Mouse (Mus musculus): ENCODE measurements around the gene Duxbl1. TPM values are rescaled to one million over a fixed set of nuclear protein-coding genes. Genes with fewer than 3 reads are reported as not detected.
"Not testable (repeated sequence)": the region's sequence is repeated elsewhere in the genome, so short reads cannot be mapped to it uniquely, and the experiment has no call there.

Gene Duxbl1
- polyA plus RNA-seq, 1 experiment from 2014 or later = 2.0 TPM

DNA sequence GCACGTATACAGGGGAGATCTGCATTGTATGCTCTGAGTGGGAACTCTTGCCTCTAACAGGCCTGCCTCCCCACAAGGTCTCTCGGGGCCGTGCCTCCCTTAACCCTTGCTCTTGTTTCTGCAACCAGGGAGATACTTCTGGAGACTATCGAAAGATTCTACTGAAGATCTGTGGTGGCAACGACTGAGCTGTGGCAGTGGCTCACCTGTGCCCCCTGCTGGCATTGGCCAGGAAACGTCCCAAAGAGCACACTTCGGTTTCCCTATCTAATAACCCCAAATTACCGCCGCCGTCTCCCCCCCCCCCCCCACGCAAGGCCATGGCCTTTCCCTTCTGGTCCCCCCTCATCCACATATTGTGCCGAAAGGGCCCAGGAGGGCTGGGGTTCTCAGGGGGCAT, 47.3 kb downstream of the Duxbl1 start:
- H3K36me3 ChIP-seq (ENCODE audit: insufficient read depth); H3K27me3 ChIP-seq (ENCODE audit: insufficient read depth, low read length); H3K9ac ChIP-seq; ATAC-seq (ENCODE audit: insufficient read depth); H3K27ac ChIP-seq (ENCODE audit: low read depth); H3K4me3 ChIP-seq (ENCODE audit: low read depth, low read length); H3K9me3 ChIP-seq (ENCODE audit: low read depth, low read length); DNase-seq; H3K4me2 ChIP-seq; H3K4me1 ChIP-seq (ENCODE audit: insufficient read depth): not testable (repeated sequence)
- no CpG with 5 or more reads among the region's 12 CpGs for WGBS

DNA sequence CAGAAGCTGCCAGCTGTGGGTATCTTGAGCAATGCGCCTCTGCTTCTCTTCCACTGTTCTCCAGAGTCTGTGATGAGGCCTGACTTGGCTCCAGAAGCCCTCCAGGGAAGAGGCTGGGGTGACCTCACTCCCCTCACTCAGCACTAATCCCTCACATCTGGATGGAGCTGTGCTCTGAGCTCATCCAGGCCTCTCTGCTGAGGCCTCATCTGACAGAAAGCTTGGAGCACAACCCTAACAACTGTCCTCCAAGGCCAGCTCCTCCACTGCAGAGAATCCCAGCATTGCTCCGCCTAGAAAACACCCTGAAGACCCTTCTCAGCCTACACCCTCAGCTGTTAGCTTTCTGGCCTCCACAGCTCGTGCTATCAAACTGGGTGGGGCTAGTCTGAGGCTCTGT, 56.0 kb downstream of the Duxbl1 start:
- not testable (repeated sequence) for DNase-seq; H3K27me3 ChIP-seq (ENCODE audit: insufficient read depth, low read length); H3K4me1 ChIP-seq (ENCODE audit: insufficient read depth); H3K4me3 ChIP-seq (ENCODE audit: low read depth, low read length); H3K9me3 ChIP-seq (ENCODE audit: low read depth, low read length); H3K9ac ChIP-seq; H3K36me3 ChIP-seq (ENCODE audit: insufficient read depth); H3K27ac ChIP-seq (ENCODE audit: low read depth); H3K4me2 ChIP-seq
- no CpG with 5 or more reads among the region's 3 CpGs for WGBS
- ATAC-seq (ENCODE audit: insufficient read depth) = peak; percentile 73

DNA sequence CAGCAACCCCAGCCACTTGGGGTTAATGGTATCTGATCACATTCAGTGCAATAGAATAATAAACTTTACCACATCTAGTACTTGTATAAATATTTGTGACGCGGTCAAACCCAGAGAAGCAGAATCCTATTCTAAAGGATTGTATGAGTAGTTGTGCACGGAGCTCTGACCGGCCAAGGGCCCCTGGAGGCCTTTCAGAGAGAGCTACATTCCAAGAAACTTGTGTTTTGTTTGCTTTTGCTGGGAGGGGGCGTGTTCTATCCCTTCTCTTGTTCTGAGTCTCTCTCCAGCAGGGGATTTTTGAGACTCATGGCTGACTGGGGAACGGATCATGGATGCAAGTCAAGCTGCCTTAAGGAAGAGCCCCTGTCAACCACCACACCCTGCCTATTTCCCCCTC, 57.1 kb downstream of the Duxbl1 start:
- not testable (repeated sequence) for H3K4me1 ChIP-seq (ENCODE audit: insufficient read depth); H3K9ac ChIP-seq; H3K27ac ChIP-seq (ENCODE audit: low read depth); DNase-seq; H3K9me3 ChIP-seq (ENCODE audit: low read depth, low read length); H3K4me3 ChIP-seq (ENCODE audit: low read depth, low read length); H3K36me3 ChIP-seq (ENCODE audit: insufficient read depth); H3K4me2 ChIP-seq; H3K27me3 ChIP-seq (ENCODE audit: insufficient read depth, low read length)
- no CpG with 5 or more reads among the region's 6 CpGs for WGBS
- peak; percentile 38; the same call in 1 of the 2 replicates for ATAC-seq (ENCODE audit: insufficient read depth)

Other genes with a start within 250 kb of the Duxbl1 start
- 29.6 and 29.8 TPM in 2 replicates for gene Zcchc24, start 209.5 kb upstream of the Duxbl1 start, polyA plus RNA-seq (2014; fragmentation: Nextera tagmentation; extraction: Ambion mirVana)
- 19.4 and 23.7 TPM in 2 replicates for gene Anxa11, start 136.4 kb upstream of the Duxbl1 start, polyA plus RNA-seq (2014; fragmentation: Nextera tagmentation; extraction: Ambion mirVana)
- 0.53 and 1.4 TPM in 2 replicates for gene Plac9a, start 75.5 kb upstream of the Duxbl1 start, polyA plus RNA-seq (2014; fragmentation: Nextera tagmentation; extraction: Ambion mirVana)
- gene Tmem254a, start 50.9 kb upstream of the Duxbl1 start, polyA plus RNA-seq (2014; fragmentation: Nextera tagmentation; extraction: Ambion mirVana) = 1.6 and 4.5 TPM in 2 replicates
- not detected in 2 replicates for gene Cphx1, start 40.3 kb upstream of the Duxbl1 start, polyA plus RNA-seq (2014; fragmentation: Nextera tagmentation; extraction: Ambion mirVana)
- gene Gm9780, start 64.1 kb downstream of the Duxbl1 start, polyA plus RNA-seq (2014; fragmentation: Nextera tagmentation; extraction: Ambion mirVana) = 22.7 and 28.1 TPM in 2 replicates
- 35.0 and 37.1 TPM in 2 replicates for gene Tmem254c, start 88.8 kb downstream of the Duxbl1 start, polyA plus RNA-seq (2014; fragmentation: Nextera tagmentation; extraction: Ambion mirVana)
- gene Cphx2, start 102.9 kb downstream of the Duxbl1 start, polyA plus RNA-seq (2014; fragmentation: Nextera tagmentation; extraction: Ambion mirVana) = not detected in 2 replicates
- not detected in 2 replicates for gene Cphx3, start 103.7 kb downstream of the Duxbl1 start, polyA plus RNA-seq (2014; fragmentation: Nextera tagmentation; extraction: Ambion mirVana)
- gene Duxbl2, start 139.8 kb downstream of the Duxbl1 start, polyA plus RNA-seq (2014; fragmentation: Nextera tagmentation; extraction: Ambion mirVana) = 2.9 TPM in 1 of 2 replicates, not detected in the other
- 24.1 and 30.4 TPM in 2 replicates for gene Plac9b, start 203.9 kb downstream of the Duxbl1 start, polyA plus RNA-seq (2014; fragmentation: Nextera tagmentation; extraction: Ambion mirVana)
- 23.6 and 24.2 TPM in 2 replicates for gene Tmem254b, start 228.5 kb downstream of the Duxbl1 start, polyA plus RNA-seq (2014; fragmentation: Nextera tagmentation; extraction: Ambion mirVana)

All from lung, embryonic 14.5 days (tissue).